Mouse (Mus musculus): ENCODE data around the gene Atoh8.

The Atoh8 gene

DNA sequence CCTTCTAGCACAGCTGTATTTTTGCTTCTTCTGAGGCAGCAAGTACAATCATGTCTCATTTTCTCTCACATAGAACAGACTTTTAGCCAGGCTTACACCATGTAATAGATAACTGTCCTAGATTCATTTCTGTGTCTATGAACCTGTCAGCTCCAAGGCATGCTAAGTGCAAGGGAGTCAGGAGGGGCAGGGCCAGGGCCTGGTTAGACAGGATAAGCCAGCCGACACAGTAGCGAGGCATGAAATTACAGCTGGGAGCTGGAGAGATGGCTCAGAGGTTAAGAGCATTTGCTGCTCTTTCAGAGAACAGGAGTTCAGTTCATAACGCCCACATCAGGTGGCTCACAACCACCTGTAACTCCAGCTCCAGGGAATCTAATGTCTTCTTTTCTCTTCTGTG is 38.7 kb downstream of the Atoh8 start:
- no peak for DNase-seq (ENCODE audit: extremely low spot score, low read depth, low spot score)

DNA sequence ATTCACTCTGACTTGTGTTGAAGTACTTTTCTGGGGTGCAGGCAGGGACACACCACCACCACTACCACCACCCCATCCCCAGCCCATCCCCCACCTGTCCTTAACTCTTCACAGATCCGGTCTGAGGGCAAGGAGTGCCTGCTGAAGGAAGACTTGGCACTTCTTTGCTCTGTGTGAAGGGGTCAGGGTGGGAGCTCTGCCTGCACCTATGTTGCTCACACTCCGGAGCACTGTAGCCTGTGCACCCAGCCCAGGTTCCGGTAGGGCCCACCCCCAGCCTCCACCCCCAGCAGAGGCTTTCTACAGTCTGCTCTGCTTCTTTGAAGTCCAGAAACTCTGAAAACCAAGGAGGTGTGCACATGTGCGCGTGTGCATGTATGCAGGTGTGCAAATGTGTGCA is 44.8 kb downstream of the Atoh8 start:
- DNase-seq (ENCODE audit: extremely low spot score, low read depth, low spot score): no peak

DNA sequence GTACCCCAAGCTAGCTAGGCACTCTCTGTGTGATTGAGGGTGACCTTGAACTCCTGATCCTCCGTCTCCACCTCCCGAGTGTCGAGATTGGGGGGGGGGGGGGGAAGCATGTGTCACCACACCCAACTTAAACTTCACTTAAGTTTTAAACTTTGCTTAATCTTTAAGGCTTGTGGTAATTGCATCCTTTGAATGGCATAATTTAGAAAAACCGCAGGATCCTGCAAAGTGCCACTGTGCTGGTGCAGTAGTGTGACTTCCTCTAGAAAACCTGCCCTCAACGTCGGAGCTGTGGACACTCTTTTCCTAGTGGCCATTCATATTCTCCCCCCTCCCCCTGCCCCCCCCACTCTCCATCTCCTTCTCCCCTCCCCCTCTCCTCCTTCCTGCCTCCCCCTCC is 45.3 kb downstream of the Atoh8 start:
- no peak for DNase-seq (ENCODE audit: extremely low spot score, low read depth, low spot score)

DNA sequence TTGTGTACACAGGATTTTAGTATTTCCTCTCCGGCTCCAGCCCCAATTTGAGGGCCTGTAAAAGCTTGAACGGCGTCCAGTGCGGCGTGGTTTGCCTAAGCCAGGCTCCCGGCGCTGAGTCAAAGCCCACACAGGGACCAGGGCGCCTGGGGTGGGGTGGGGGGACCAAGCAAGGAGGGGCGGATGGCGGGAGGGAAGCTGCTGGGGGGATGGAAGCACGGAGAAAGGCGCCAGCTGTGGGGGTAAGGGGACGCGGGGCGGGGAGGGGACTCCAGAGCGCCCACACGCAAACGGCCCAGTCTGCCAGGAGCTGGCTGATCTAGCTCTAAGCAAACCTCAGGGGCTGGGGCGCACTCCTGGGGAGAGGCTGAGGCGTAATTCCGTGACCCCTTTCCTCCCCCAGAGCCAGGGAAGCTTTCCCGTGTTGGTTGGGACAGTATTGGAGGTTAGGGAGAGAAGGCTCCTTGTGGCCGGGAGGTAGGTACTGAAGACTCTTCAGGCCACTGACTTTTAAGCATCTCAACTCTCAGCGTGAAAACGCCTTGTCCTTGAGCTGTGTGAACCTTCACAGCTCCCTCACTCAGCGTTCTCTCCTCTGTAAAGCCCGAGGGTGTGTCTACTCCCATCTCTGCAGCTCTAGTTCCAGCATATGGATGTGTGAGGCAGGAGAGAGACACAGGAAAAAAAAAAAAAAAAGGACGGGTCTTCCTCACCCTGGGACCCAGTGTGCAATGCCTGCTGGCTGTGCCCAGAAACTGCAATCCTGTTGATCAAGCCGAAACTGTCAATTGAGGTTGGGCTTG is 46.1 kb downstream of the Atoh8 start:
- DNase-seq (ENCODE audit: extremely low spot score, low read depth, low spot score): no peak

DNA sequence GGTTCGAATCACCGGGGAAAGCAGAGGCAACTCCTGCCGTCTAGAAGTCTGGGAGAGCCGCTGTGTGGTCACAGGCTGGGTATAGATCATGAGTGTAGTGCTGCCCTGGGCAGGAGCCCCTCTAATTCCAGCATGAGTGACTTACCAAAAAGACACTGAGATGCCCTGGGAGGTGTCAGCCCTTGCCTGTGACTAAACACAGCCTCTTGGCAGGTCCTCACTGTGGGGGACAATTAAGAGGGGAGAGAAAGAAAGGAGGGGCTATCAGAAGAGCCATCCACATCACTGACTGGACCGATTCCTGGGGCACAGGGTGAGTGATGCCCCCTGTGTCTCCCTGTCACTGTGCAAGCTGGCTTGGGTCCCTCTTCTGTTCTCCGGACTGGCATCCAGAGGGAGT is 48.6 kb downstream of the Atoh8 start:
- no peak for DNase-seq (ENCODE audit: extremely low spot score, low read depth, low spot score)

DNA sequence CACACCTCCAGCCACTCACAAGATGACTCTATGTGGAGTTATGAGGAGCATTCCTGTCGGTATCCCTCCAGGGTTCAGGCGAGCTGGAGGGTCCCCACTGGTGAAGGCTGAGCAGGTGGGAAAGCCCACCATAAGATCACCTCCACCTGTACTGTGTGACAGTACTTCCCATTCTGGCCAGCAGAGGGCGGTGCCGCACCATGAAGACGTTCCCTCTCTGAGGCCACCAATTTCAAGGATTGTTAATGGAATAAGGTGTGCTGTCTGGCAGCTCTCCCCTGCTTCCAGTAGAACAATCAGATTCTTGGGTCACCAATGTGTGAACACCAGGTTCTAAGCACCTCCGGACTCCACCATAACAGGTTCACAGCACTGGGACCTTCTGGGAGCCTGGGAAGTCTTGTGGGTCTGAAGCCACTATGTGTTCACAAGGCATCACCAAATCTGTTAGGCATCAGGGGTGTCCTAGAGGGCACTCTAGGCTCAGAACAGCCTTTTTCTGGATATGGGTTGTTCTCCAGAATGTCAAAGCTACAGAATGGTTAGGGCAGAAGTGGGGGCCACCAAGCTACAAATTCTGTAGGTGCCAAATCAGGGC is 49.4 kb downstream of the Atoh8 start:
- DNase-seq (ENCODE audit: extremely low spot score, low read depth, low spot score): peak; percentile 63

DNA sequence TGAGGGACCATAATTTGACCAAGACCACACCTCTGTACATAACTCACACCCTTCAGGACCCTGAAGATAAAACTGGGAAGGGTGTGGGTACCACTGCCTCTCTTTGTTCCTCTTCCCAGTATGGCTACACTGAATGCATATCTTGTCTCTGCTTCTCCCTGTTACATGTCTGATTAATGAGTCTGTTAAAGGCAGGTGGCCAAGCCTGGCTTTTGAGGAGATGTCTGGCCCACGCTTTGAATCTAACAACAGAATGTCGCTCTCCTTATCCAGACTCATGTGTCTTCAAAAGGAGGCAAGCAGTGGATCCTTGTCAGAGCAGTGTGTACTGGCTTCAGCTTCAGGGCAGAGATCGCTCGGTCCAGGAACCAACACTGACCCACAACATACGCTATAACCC is 50.8 kb downstream of the Atoh8 start:
- no peak for DNase-seq (ENCODE audit: extremely low spot score, low read depth, low spot score)

DNA sequence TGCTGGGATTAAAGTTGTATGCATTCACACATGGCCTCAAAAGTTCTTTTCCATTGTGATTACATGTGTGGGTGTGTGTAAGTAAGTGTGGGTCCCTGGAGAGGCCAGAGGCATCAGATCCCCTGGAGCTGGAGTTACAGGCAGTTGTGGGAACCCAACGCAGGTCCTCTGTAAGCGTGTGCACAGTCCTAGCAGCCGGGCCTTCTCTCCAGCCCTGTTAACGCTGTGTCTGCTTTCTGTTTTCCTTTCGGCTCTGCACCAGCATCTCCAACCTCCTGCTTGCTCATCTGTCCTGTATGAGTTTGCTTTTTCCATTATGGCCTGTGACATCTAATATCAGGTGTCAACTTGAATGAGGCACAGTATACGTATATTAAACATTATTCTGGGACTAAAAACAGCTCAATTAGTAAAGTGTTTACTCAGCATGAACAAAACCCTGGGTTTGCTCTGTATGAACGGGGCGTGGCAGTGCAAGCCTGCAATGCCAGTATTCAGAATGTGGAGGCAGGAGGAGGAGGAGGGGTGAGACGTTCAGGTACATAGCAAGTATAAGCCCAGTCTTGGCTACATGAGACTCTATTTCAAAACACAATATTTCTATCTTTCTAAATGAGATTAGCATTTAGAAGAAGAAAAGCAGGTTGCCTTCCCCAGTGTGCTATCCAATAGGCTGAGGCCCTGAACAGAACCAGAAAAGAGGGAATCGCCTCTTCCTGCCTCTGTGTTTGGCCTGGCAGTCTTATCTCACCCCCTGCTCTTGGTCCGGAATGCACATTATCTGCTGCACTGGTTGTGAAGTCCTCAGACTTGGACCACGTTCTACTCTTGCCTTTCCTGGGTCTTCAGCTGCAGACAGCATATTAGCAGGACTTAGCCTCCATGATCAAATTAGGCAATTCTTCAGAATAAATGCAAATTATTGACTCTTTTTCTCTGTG is 55.5 kb downstream of the Atoh8 start:
- no peak for DNase-seq (ENCODE audit: extremely low spot score, low read depth, low spot score)

DNA sequence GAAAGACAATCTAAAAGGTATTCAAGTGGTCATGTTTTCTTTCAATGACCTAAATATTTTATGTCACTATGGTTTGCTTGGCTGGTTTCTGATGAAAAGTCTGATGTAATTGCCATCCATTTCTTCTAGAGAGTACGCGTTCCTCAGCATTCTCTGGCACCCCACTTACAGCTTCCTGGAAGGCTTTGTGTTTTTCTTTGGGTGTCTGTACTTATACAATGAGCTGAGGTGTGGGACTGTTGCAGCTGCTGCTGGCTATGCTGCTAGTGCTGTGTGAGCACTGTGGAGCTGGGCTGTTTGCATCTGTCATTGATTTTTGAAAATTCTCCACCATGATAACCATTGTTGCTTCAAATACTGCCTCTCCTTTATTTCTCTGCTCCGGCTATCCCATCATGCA is 56.4 kb downstream of the Atoh8 start:
- DNase-seq (ENCODE audit: extremely low spot score, low read depth, low spot score): no peak

DNA sequence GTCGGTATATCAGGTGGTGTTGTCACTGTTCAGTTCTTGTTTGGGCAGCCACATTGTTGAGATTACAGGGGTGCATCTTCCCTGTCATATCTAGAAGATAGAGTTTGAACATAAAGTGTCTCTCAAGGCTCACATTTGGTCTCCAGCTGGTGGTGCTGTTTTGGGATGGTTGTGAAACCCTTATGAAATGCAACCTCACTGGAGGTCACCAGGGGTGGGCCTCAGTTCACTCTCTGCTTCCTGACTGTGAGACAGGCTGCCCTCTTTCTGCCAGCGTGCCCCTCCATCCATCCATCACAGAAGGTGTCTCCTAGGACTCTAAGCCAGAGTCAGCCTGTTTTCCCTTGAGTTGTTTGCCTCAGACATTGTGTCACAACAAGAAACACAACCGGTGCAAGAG is 58.0 kb downstream of the Atoh8 start:
- DNase-seq (ENCODE audit: extremely low spot score, low read depth, low spot score): no peak

DNA sequence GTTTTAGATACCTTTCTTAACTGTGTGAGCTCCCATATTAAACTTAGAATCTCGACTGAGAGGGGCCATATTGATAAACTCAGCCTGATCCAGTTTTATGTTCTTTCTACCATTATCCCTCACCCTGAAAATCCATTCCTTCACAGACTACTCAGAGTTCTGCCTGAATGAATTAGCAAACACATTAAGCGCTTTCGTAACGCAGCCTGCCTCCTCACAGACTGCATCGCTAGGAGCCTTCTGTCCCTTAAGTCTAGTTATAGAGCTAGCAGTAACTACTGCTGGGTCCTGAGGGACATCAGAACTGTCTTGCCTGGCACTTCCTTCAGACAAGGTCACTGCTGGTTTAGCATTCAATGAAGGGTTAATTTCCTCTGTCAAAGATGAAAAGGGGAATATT is 59.4 kb downstream of the Atoh8 start:
- DNase-seq (ENCODE audit: extremely low spot score, low read depth, low spot score): no peak

DNA sequence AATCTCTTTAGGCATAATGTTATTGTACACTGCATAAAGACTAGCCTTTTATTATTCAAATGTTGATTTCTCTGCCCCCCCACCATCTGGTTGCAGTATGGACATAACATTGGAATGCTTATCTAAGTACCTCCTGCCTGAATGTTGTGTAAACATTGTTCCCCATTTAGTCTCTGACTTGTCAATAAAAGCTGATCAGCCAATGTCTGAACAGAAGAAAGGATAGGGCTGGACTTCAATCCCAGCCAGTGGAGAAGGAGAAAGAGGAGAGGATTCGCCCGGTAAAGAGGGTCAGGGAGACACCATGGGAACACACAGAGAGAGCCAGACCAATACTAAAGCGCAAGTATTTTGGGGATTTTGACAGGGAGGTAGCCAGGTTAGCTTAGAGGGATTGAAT is 60.0 kb downstream of the Atoh8 start:
- DNase-seq (ENCODE audit: extremely low spot score, low read depth, low spot score): no peak

DNA sequence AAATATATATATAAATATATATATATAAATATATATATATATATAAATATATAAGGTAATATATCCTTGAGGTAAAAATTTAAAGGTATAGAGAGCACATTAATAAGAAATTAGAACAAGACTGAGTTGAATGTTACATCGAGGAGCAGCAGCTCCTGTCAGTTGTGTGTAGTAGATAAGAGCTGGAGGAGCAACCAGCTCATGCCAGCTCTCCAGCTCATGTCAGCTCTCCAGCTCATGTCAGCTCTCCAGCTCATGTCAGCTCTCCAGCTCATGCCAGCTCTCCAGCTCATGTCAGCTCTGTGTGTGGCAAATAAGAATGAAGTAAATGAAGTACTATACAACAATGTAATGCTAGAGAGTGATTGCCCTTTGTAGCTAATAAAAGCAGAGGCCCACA is 62.0 kb downstream of the Atoh8 start:
- no peak for DNase-seq (ENCODE audit: extremely low spot score, low read depth, low spot score)

DNA sequence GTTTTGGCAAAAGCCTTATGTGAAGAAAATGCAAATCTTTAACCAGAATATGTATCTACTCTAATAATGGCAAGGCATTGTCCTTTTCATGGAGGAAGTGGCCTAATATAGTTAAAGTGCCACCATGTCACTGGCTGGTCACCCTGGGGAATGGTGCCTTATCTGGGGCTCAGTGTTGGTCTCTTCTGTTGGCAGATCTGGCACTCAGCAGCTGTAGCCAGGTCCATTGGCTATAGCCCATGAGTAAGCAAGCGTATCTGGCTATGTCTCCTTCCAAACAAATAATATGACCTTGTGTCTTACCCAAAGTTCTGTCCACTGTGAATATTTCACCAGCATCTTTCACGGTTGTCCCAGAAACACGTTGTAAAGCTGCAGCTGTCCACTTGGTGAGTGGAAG is 64.0 kb downstream of the Atoh8 start:
- DNase-seq (ENCODE audit: extremely low spot score, low read depth, low spot score): no peak

DNA sequence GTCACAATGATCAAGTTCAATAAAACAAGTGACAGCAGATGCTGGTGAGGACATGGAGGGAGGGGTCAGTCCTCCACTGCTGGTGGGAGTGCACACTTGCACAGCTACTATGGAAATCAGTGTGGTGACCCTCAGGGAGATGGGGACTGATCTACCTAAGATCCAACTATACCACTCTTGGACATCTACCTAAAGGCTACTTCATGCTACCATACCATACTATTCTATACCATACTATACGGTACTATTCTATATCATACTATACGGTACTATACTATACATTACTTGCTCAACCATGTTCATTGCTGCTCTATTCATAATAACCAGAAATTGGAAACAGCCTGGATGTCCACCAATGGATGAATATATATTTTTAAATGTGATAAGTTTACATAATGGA is 69.5 kb downstream of the Atoh8 start:
- no peak for DNase-seq (ENCODE audit: extremely low spot score, low read depth, low spot score)

DNA sequence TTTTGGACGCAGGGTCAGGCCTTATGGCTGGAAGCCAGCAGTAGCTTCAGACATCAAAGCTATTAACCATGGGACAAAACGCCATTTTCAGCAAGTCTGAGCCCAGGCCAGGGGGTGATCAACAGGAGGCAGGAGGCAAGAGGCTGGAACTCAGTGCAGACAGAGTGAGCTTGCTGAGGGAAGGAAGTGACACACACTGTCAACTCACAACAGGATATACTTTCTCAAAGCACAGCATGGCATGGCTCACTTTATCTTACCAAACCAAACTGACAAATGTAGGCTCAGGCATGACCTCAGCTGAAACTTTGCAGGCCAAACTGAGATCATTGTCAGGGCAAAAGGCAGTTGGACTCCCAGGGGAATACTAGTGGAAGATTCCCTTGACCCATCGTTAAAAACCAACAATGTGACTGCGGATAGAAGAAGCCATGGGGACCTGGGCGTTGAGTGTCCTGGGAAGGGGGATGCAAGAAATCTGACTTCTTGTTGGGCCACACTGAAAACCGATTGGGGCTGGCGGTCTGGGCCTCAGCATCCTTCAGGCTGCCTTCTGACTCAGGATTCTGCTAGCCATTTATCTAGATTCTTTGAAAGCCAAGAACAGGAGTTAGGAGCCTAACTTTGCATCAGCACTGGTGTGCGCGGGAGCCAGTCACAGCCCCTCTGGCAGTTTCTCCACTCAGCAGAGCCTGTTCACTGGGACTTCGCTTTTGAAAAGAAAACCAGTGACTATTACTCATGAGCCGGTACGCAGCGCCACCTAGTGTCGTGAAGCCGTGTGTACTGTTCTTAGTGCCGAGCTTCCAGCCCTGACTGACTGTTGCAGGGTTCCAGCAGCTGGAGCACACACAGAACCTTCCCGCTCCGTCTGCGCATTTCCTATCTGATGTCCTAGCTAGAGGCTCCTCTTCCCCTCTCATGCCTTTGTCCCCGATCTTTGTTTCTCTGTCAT is 70.8 kb downstream of the Atoh8 start:
- DNase-seq (ENCODE audit: extremely low spot score, low read depth, low spot score): peak; percentile 90

DNA sequence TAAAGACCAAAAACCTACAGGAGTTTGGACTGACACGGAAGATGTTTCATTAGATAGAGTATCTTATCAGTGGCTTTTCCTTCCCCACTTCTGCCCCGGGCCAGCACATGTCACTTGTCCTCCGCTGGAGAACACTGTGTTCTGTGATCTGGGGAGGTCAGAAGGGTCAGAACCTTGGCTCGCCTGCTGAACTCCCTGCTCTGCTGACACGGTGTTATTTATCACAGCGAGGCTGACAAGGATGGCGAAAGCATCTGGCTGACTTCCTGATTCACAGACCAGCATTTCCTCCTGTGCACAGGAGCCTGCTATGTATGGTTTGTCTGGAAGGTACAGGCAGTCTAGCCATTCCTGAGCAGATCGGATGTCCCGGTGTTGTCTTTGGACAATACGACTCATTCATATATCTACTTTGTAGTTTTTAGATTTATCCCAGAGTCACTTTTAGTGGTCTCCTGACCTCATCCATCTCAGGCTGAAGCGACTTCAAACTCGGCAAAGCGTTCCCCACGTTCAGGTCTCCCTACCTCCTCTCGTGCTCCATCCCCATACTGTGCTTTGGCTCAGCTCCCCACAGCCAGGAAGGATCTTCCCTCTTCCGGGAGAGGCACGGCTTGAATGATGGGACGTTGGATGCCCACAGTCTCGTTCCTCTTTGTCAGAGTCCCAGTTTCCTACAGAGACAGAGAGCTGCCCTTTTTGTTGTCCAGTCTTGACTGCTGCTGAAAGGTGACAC is 73.1 kb downstream of the Atoh8 start:
- no peak for DNase-seq (ENCODE audit: extremely low spot score, low read depth, low spot score)

DNA sequence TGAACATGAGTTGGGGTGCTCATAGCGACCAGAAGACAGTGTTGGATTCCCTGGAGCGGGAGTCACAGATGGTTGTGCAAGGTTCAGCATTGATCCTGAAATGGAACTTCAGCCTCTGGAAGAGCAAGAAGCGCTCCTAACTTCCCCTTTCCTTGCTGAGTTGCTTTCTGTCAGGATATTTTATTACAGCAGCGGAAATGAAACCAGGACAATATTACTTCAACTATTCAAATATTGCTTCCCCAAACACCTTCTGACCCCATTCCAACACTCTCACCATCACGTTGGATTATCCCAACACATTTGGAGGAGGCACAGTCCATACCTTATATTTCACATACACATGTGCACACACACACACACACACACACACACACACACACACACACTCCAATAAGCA is 73.6 kb downstream of the Atoh8 start:
- no peak for DNase-seq (ENCODE audit: extremely low spot score, low read depth, low spot score)

DNA sequence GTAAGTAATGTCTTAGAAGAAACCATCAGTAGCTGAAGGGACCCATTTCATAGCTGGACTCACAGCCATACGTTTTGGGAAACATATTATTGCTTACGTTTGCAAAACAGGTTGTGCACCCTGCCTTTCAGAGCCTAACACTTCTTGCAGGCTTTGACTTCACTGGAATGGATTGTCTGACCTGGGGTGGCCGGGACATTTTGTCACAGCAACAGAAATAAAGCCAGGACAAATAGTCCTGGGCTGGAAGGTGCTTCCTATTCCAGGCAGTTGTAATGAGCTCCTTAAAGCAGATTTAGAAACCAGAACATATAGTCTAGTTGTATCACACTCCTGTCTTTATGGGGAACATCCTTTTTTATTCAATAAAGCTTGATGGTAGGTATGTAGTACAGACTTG is 74.4 kb downstream of the Atoh8 start:
- no peak for DNase-seq (ENCODE audit: extremely low spot score, low read depth, low spot score)

DNA sequence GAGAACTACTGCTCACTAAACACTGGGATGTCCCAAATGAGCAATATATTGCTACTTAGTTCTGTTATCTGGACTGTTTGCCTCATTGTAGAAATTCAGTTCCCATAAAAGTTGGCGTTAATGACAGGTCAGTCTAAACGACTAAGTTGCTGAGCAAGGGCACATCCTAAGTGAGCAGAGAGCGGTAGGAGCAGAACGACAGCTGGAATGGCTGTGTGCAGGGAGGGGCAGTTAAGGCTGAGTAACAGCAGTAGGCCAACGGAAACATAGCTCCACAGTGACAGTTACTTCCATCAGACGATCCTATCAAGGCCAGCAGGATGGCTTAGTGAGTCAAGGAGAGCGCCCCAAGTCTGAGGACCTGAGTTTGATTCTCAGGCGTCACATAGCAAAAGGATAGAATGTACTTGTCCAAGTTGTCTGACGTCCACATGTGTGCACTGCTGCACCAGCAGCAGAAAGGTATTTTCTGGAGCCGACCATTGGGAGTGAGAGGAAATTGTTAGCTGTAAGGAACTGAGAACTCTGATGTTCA is 75.4 kb downstream of the Atoh8 start:
- no peak for DNase-seq (ENCODE audit: extremely low spot score, low read depth, low spot score)

All from hindlimb bud, embryonic 11.5 days (tissue).